Comparison of ENCODE assay signal across 11 mouse cellular contexts in genomic region chr1:132800285-132800684, GRCm38 (mm10). TPM values are rescaled to one million over a fixed set of nuclear protein-coding genes. Genes with fewer than 3 reads are reported as not detected.
DNase-seq lines count a peak whose midpoint lies in the region; ATAC-seq and TF ChIP-seq lines count a peak whose summit lies in the region.
"Had no signal": no experiment of that assay in that cellular context is flagged by ENCODE, and none has a peak within 500 bp of the region (broad histone marks: within the 10 kb centered on the region; RNA-seq: fewer than 3 reads in every experiment).

No protein-coding gene starts in this region.

- 2% methylated on average over 9 of the region's 9 CpGs for WGBS in midbrain, embryonic 12.5 days
- WGBS in midbrain, embryonic 15.5 days: 3% methylated on average over 9 of the region's 9 CpGs
- WGBS in limb, embryonic 10.5 days: 2% methylated on average over 9 of the region's 9 CpGs
- WGBS in heart, adult 2 months: 8% methylated on average over 9 of the region's 9 CpGs

- peak overlapping the region; percentile 31; the same call in 1 of the 2 replicates for H3K4me2 ChIP-seq in midbrain, embryonic 12.5 days (replicated peaks)
- H3K4me2 ChIP-seq in midbrain, embryonic 15.5 days: no peak overlapping the region

- H3K4me3 ChIP-seq in midbrain, embryonic 12.5 days: no peak overlapping the region
- no peak overlapping the region for H3K4me3 ChIP-seq in midbrain, embryonic 15.5 days
- no peak overlapping the region for H3K4me3 ChIP-seq in limb, embryonic 10.5 days
- H3K4me3 ChIP-seq in heart, adult 2 months: no peak overlapping the region

- H3K27ac ChIP-seq in midbrain, embryonic 12.5 days (replicated peaks): no peak overlapping the region
- H3K27ac ChIP-seq in midbrain, embryonic 15.5 days: no peak overlapping the region
- H3K27ac ChIP-seq in limb, embryonic 10.5 days: no peak overlapping the region
- no peak overlapping the region for H3K27ac ChIP-seq in heart, adult 2 months

- H3K9ac ChIP-seq in midbrain, embryonic 12.5 days (replicated peaks): no peak overlapping the region
- no peak overlapping the region for H3K9ac ChIP-seq in midbrain, embryonic 15.5 days
- H3K9ac ChIP-seq in heart, adult 2 months (ENCODE audit: low read depth, low read length): no peak overlapping the region

- H3K9me3 ChIP-seq in midbrain, embryonic 12.5 days: no peaks in the 10 kb centered on the region
- H3K9me3 ChIP-seq in midbrain, embryonic 15.5 days: no peaks in the 10 kb centered on the region
- H3K9me3 ChIP-seq in limb, embryonic 10.5 days (replicated peaks): no peaks in the 10 kb centered on the region

- no peak for TF ChIP-seq CTCF in heart, adult 2 months (IDR thresholded peaks at IDR 0.05)

- peaks cover 15% of the 10 kb centered on the region for H3K4me1 ChIP-seq in midbrain, embryonic 12.5 days
- peaks cover 20% of the 10 kb centered on the region for H3K4me1 ChIP-seq in midbrain, embryonic 15.5 days
- H3K4me1 ChIP-seq in limb, embryonic 10.5 days: peaks cover 7% of the 10 kb centered on the region
- H3K4me1 ChIP-seq in heart, adult 2 months (ENCODE audit: control insufficient read depth, insufficient read depth, low read length): no peaks in the 10 kb centered on the region

- no peaks in the 10 kb centered on the region for H3K79me2 ChIP-seq in heart, adult 2 months (replicated peaks; ENCODE audit: control insufficient read depth, insufficient read depth, low read length)

- intact Hi-C loops in heart, adult 2 months (cut with DNase I): no loop called here

- H3K36me3 ChIP-seq in midbrain, embryonic 12.5 days: no peaks in the 10 kb centered on the region
- H3K36me3 ChIP-seq in midbrain, embryonic 15.5 days (replicated peaks): no peaks in the 10 kb centered on the region
- H3K36me3 ChIP-seq in limb, embryonic 10.5 days: no peaks in the 10 kb centered on the region
- no peaks in the 10 kb centered on the region for H3K36me3 ChIP-seq in heart, adult 2 months (ENCODE audit: control insufficient read depth, insufficient read depth, low read length)

- peak; percentile 16; the same call in 1 of the 2 replicates for ATAC-seq in midbrain, embryonic 12.5 days (ENCODE audit: low FRiP score, low read depth)
- ATAC-seq in midbrain, embryonic 15.5 days (replicated peaks): no peak

- no peak for TF ChIP-seq EP300 in heart, adult 2 months (IDR thresholded peaks at IDR 0.05; ENCODE audit: insufficient read depth, low read depth, low read length)

- TF ChIP-seq POLR2A in heart, adult 2 months (IDR thresholded peaks at IDR 0.05; ENCODE audit: insufficient read depth, low read depth, low read length): no peak

- H3K27me3 ChIP-seq in midbrain, embryonic 12.5 days: peaks cover 15% of the 10 kb centered on the region; the same call in 1 of the 2 replicates
- H3K27me3 ChIP-seq in midbrain, embryonic 15.5 days (replicated peaks): no peaks in the 10 kb centered on the region
- peaks cover 52% of the 10 kb centered on the region for H3K27me3 ChIP-seq in limb, embryonic 10.5 days (ENCODE audit: low read depth, poor library complexity, severe bottlenecking)
- H3K27me3 ChIP-seq in heart, adult 2 months (ENCODE audit: control insufficient read depth, insufficient read depth, low read length): no peaks in the 10 kb centered on the region

- peak; percentile 52 for DNase-seq in embryo, embryonic 10.5 days (ENCODE audit: low spot score)
- peak; percentile 20 for DNase-seq in limb, embryonic 10.5 days (ENCODE audit: low spot score)
- peak; percentile 10 for DNase-seq in skeletal muscle tissue, adult 2 months (ENCODE audit: low read depth, low spot score)
- DNase-seq in lung, postnatal 4 days: no peak
- no peak for DNase-seq in heart, adult 2 months
- DNase-seq: kidney, adult 18-20 months; layer of hippocampus, adult 9-11 months; thymus, postnatal 25 days had no signal

RNA-seq across cellular contexts. Expression of gene Nfasc, which starts 58.7 kb away (rescaled TPM):
- polyA plus RNA-seq in midbrain, embryonic 12.5 days (2016; fragmentation: Nextera tagmentation; extraction: Ambion mirVana): 32.8 and 40.8 TPM in 2 replicates
- polyA plus RNA-seq in midbrain, embryonic 15.5 days (2015; fragmentation: Nextera tagmentation; extraction: Ambion mirVana): 46.0 and 52.3 TPM in 2 replicates
- polyA plus RNA-seq in limb, embryonic 10.5 days (2016; fragmentation: Nextera tagmentation; extraction: Ambion mirVana): 0.98 and 1.4 TPM in 2 replicates
- total RNA-seq in heart, adult 2 months (2021): under 1 TPM; 0.10 to 0.14 TPM
- polyA plus RNA-seq in heart, adult 2 months (2012; rRNA removed): 0.32 and 0.39 TPM in 2 replicates
- total RNA-seq: megakaryocyte, adult 5-6 weeks had no signal

Comparison
In these comparisons a context has a peak if more than half of its experiments do, and no peak if none do; other contexts are left out.
1. DNase-seq: peak in embryo, embryonic 10.5 days (single experiment), limb, embryonic 10.5 days (single experiment) and skeletal muscle tissue, adult 2 months (single experiment); none in lung, postnatal 4 days (0 of 2) and heart, adult 2 months (0 of 2).
2. RNA of gene Nfasc, which starts 58.7 kb away (polyA plus RNA-seq): 46.0 to 52.3 TPM in midbrain, embryonic 15.5 days and 32.8 to 40.8 TPM in midbrain, embryonic 12.5 days; 0.98 to 1.4 TPM in limb, embryonic 10.5 days and 0.32 to 0.39 TPM in heart, adult 2 months; every median in the first group is over 10 times any median in the second.